Mouse (Mus musculus): Measurements from ENCODE around the gene Mief2.

- no peak for TF ChIP-seq POLR2A (IDR thresholded peaks at IDR 0.05; ENCODE audit: borderline replicate concordance, low read depth, low read length)
- no peak for TF ChIP-seq CTCF (IDR thresholded peaks at IDR 0.05; ENCODE audit: low read depth, low read length)
These were observed 27.6 kb upstream of the Mief2 start for GRCm38 (mm10) chr11:60700320-60701185.
